Mouse (Mus musculus) liver, embryonic 12.5 days (tissue): ENCODE measurements at regions not wholly inside any gene's neighbourhood (a gene's known extent, or its start where the extent isn't known, plus 50 kb on each side); places are given as distances from the start of the nearest gene placed in this dataset.

Experiments
- ATAC-seq: fragments of 200-750 bp; cut with Nextera tagmentation; 2 replicates; pipeline ENCODE4 v1.8.0; 2017; ENCODE audit warnings: moderate number of reproducible peaks, mild to moderate bottlenecking, moderate library complexity
- H3K27ac ChIP-seq: fragments of 300-500 bp; sonication (generic); 2 replicates; pipeline ENCODE4 v1.5.1; 2016; ENCODE audit warnings: mild to moderate bottlenecking
- H3K27me3 ChIP-seq: fragments of 300-500 bp; sonication (generic); replicated peaks from 2 replicates; pipeline ENCODE4 v1.6.1; 2016; ENCODE audit warnings: mild to moderate bottlenecking, moderate library complexity
- H3K36me3 ChIP-seq: fragments of 300-500 bp; sonication (generic); 2 replicates; pipeline ENCODE4 v1.6.1; 2016; ENCODE audit warnings: mild to moderate bottlenecking, moderate library complexity
- H3K4me1 ChIP-seq: fragments of 300-500 bp; sonication (generic); 2 replicates; pipeline ENCODE4 v1.6.1; 2016
- H3K4me2 ChIP-seq: fragments of 300-500 bp; sonication (generic); 2 replicates; pipeline ENCODE4 v1.6.1; 2016; ENCODE audit warnings: mild to moderate bottlenecking, moderate library complexity
- H3K4me3 ChIP-seq: fragments of 300-500 bp; sonication (generic); 2 replicates; pipeline ENCODE4 v1.5.1; 2016; ENCODE audit warnings: mild to moderate bottlenecking, moderate library complexity
- H3K9ac ChIP-seq: fragments of 300-500 bp; sonication (generic); 2 replicates; pipeline ENCODE4 v1.6.1; 2016; ENCODE audit warnings: mild to moderate bottlenecking, moderate library complexity
- H3K9me3 ChIP-seq: fragments of 300-500 bp; sonication (generic); replicated peaks from 2 replicates; pipeline ENCODE4 v1.6.1; 2016; ENCODE audit warnings: mild to moderate bottlenecking, moderate library complexity
- WGBS: fragments of 180-500 bp; shearing (Covaris S2); methylation state at CpG from one replicate; pipeline ENCODE4 v1.1.7; 2016; ENCODE audit not compliant: insufficient replicate concordance; 5-methylcytosine and 5-hydroxymethylcytosine counted together

GRCm38 (mm10) chr7:64041303-64041702 is 102.6 kb upstream of the Klf13 start:
- H3K4me1 ChIP-seq = peaks cover 82% of the 10 kb centered on the region
- no peak overlapping the region for H3K9ac ChIP-seq
- H3K36me3 ChIP-seq = no peaks in the 10 kb centered on the region
- peaks cover 5% of the 10 kb centered on the region for H3K9me3 ChIP-seq
- no peak overlapping the region for H3K4me3 ChIP-seq
- 87% methylated on average over 7 of the region's 7 CpGs for WGBS
- no peaks in the 10 kb centered on the region for H3K27me3 ChIP-seq
- ATAC-seq = no peak
- H3K4me2 ChIP-seq = no peak overlapping the region
- no peak overlapping the region for H3K27ac ChIP-seq

GRCm38 (mm10) chr7:64040026-64040737 is 101.5 kb upstream of the Klf13 start:
- Histone ChIP-seq H3K9ac (peak overlapping the region; percentile 3; the same call in 1 of the 2 replicates), H3K4me1 (peaks cover 93% of the 10 kb centered on the region), H3K9me3 (peaks cover 5% of the 10 kb centered on the region), H3K27me3 (no peaks in the 10 kb centered on the region), H3K27ac (peak overlapping the region; percentile 85), H3K4me2 (peak overlapping the region; percentile 44), H3K4me3 (peak overlapping the region; percentile 0; the same call in 1 of the 2 replicates), H3K36me3 (no peaks in the 10 kb centered on the region)
- 44% methylated on average over 7 of the region's 7 CpGs for WGBS
- ATAC-seq = peak; percentile 88

GRCm38 (mm10) chr7:64037701-64038231 is 99.1 kb upstream of the Klf13 start:
- Histone ChIP-seq H3K36me3 (no peaks in the 10 kb centered on the region), H3K9me3 (peaks cover 5% of the 10 kb centered on the region), H3K4me2 (no peak overlapping the region), H3K27me3 (no peaks in the 10 kb centered on the region), H3K27ac (peak overlapping the region; percentile 73), H3K4me1 (peaks cover 95% of the 10 kb centered on the region), H3K4me3 (no peak overlapping the region), H3K9ac (no peak overlapping the region)
- ATAC-seq = no peak
- 70% methylated on average over 8 of the region's 8 CpGs for WGBS

GRCm38 (mm10) chr7:64036154-64036553 is 97.4 kb upstream of the Klf13 start:
- Histone ChIP-seq H3K4me2 (peak overlapping the region; percentile 16; the same call in 1 of the 2 replicates), H3K4me1 (peaks cover 88% of the 10 kb centered on the region), H3K9ac (no peak overlapping the region), H3K9me3 (peaks cover 1% of the 10 kb centered on the region), H3K27ac (peak overlapping the region; percentile 73), H3K27me3 (no peaks in the 10 kb centered on the region), H3K4me3 (no peak overlapping the region), H3K36me3 (no peaks in the 10 kb centered on the region)
- 58% methylated on average over 7 of the region's 7 CpGs for WGBS
- peak; percentile 63 for ATAC-seq

GRCm38 (mm10) chr7:64035025-64035606 is 96.4 kb upstream of the Klf13 start:
- peak overlapping the region; percentile 15; the same call in 1 of the 2 replicates for H3K9ac ChIP-seq
- H3K4me2 ChIP-seq = no peak overlapping the region
- H3K27me3 ChIP-seq = no peaks in the 10 kb centered on the region
- H3K36me3 ChIP-seq = no peaks in the 10 kb centered on the region
- no peak; the same call in 1 of the 2 replicates for ATAC-seq
- no peak overlapping the region for H3K4me3 ChIP-seq
- WGBS = 19% methylated on average over 8 of the region's 8 CpGs
- peak overlapping the region; percentile 73 for H3K27ac ChIP-seq
- H3K4me1 ChIP-seq = peaks cover 88% of the 10 kb centered on the region
- no peaks in the 10 kb centered on the region for H3K9me3 ChIP-seq

GRCm38 (mm10) chr7:64034493-64034892 is 95.8 kb upstream of the Klf13 start:
- Histone ChIP-seq H3K9ac (no peak overlapping the region), H3K27me3 (no peaks in the 10 kb centered on the region), H3K9me3 (no peaks in the 10 kb centered on the region), H3K27ac (peak overlapping the region; percentile 73; the same call in 1 of the 2 replicates), H3K4me3 (no peak overlapping the region), H3K36me3 (no peaks in the 10 kb centered on the region), H3K4me2 (no peak overlapping the region), H3K4me1 (peaks cover 88% of the 10 kb centered on the region)
- no peak for ATAC-seq
- 35% methylated on average over 1 of the region's 1 CpGs for WGBS

GRCm38 (mm10) chr7:64033388-64033787 is 94.7 kb upstream of the Klf13 start:
- Histone ChIP-seq H3K4me1 (peaks cover 77% of the 10 kb centered on the region), H3K36me3 (no peaks in the 10 kb centered on the region), H3K27ac (no peak overlapping the region), H3K9me3 (no peaks in the 10 kb centered on the region), H3K9ac (no peak overlapping the region), H3K4me2 (no peak overlapping the region), H3K27me3 (no peaks in the 10 kb centered on the region), H3K4me3 (no peak overlapping the region)
- WGBS = 71% methylated on average over 2 of the region's 2 CpGs
- ATAC-seq = no peak

GRCm38 (mm10) chr7:64032921-64033354 is 94.2 kb upstream of the Klf13 start:
- no peaks in the 10 kb centered on the region for H3K27me3 ChIP-seq
- H3K36me3 ChIP-seq = no peaks in the 10 kb centered on the region
- WGBS = 71% methylated on average over 9 of the region's 9 CpGs
- H3K4me2 ChIP-seq = no peak overlapping the region
- peaks cover 76% of the 10 kb centered on the region for H3K4me1 ChIP-seq
- no peak for ATAC-seq
- peak overlapping the region; percentile 24 for H3K27ac ChIP-seq
- no peak overlapping the region for H3K4me3 ChIP-seq
- H3K9me3 ChIP-seq = no peaks in the 10 kb centered on the region
- no peak overlapping the region for H3K9ac ChIP-seq

- no peaks in the 10 kb centered on the region for H3K27me3 ChIP-seq
- H3K9ac ChIP-seq = no peak overlapping the region
- ATAC-seq = peak; percentile 77
- peak overlapping the region; percentile 12; the same call in 1 of the 2 replicates for H3K27ac ChIP-seq
- 42% methylated on average over 2 of the region's 2 CpGs for WGBS
- H3K9me3 ChIP-seq = no peaks in the 10 kb centered on the region
- no peaks in the 10 kb centered on the region for H3K36me3 ChIP-seq
- no peak overlapping the region for H3K4me2 ChIP-seq
- peaks cover 62% of the 10 kb centered on the region for H3K4me1 ChIP-seq
- H3K4me3 ChIP-seq = no peak overlapping the region
These were observed 91.9 kb upstream of the Klf13 start for GRCm38 (mm10) chr7:64030650-64031049.

GRCm38 (mm10) chr7:64027100-64027499 is 88.4 kb upstream of the Klf13 start:
- Histone ChIP-seq H3K27me3 (no peaks in the 10 kb centered on the region), H3K27ac (no peak overlapping the region), H3K4me3 (no peak overlapping the region), H3K4me1 (peaks cover 56% of the 10 kb centered on the region), H3K4me2 (no peak overlapping the region), H3K9me3 (no peaks in the 10 kb centered on the region), H3K9ac (no peak overlapping the region), H3K36me3 (no peaks in the 10 kb centered on the region)
- WGBS = 77% methylated on average over 7 of the region's 7 CpGs
- ATAC-seq = no peak

- Histone ChIP-seq H3K4me2 (no peak overlapping the region), H3K27me3 (no peaks in the 10 kb centered on the region), H3K36me3 (no peaks in the 10 kb centered on the region), H3K4me3 (no peak overlapping the region), H3K9ac (no peak overlapping the region), H3K9me3 (no peaks in the 10 kb centered on the region), H3K4me1 (peaks cover 53% of the 10 kb centered on the region), H3K27ac (no peak overlapping the region)
- ATAC-seq = no peak
- 75% methylated on average over 2 of the region's 2 CpGs for WGBS
These were observed 86.4 kb upstream of the Klf13 start for GRCm38 (mm10) chr7:64025155-64025554.

GRCm38 (mm10) chr7:64024253-64024652 is 85.5 kb upstream of the Klf13 start:
- H3K36me3 ChIP-seq = no peaks in the 10 kb centered on the region
- no peaks in the 10 kb centered on the region for H3K9me3 ChIP-seq
- no peak overlapping the region for H3K4me2 ChIP-seq
- H3K4me3 ChIP-seq = no peak overlapping the region
- H3K4me1 ChIP-seq = peaks cover 46% of the 10 kb centered on the region
- peak; percentile 40; the same call in 1 of the 2 replicates for ATAC-seq
- no peak overlapping the region for H3K9ac ChIP-seq
- no peaks in the 10 kb centered on the region for H3K27me3 ChIP-seq
- H3K27ac ChIP-seq = no peak overlapping the region
- 69% methylated on average over 4 of the region's 4 CpGs for WGBS
